Mouse (Mus musculus) small intestine, adult 2 months (tissue): ENCODE measurements around the gene Fndc10.

ENCODE experiments used
- CTCF ChIP-seq: fragments of 200-500 bp; IDR thresholded peaks from 2 replicates; pipeline ENCODE4 v1.5.1; 2012; ENCODE audit warnings: low read depth, mild to moderate bottlenecking, control low read depth, inconsistent platforms, low read length, moderate library complexity, mixed read lengths; ENCODE audit not compliant: insufficient replicate concordance, insufficient read length; ENCODE audit errors: extremely low read depth
- POLR2A ChIP-seq: fragments of 200-500 bp; IDR thresholded peaks from 2 replicates; pipeline ENCODE4 v1.6.1; 2012; ENCODE audit warnings: low read depth, mild to moderate bottlenecking, control low read depth, inconsistent platforms, low read length, moderate library complexity

DNA sequence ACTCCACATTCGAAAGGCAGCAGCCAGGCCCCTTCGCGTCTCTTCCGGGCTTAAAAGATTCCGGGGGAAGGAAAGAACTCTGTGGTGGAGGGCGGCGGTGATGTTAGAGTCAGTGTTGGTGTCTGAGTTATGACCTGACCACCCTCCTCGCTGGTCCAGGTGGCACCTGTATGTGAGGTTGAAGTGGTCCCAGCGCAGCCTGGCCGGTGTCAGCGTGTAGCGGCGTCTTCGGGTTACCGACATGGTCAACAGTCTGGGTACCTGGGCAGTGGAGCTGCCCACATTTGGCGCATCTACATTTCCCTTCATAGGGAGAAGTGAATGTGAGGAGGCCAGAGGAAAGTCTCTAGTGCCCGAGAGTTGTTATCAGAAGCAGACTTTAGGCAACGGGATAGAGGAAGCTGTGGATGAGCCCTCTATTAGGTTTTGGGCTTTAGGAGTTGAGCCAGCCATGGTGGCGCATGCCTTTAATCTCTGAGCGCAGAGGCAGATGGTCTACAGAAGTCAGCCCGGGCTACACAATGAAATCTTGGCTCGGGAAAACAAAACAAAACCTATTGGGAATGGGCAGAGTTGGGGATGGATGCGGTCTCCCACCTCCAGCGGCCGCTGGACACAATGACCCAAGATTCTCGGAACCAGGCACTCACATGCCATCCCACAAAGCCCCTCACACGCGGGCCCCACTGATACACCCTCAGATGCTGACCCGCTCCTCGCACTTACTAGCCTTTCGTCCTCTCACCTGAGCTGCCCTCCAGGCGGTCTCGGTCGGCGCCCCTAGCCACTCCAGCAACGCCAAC, 41.7 kb upstream of the Fndc10 start:
- TF ChIP-seq POLR2A (no peak), CTCF (no peak)
